Comparison of ENCODE assay signal across 8 mouse cellular contexts in genomic region chr7:81336432-81336786, GRCm38 (mm10). TPM values are rescaled to one million over a fixed set of nuclear protein-coding genes. Genes with fewer than 3 reads are reported as not detected.
DNase-seq lines count a peak whose midpoint lies in the region; ATAC-seq and TF ChIP-seq lines count a peak whose summit lies in the region.

No protein-coding gene starts in this region.

- peaks cover 5% of the 10 kb centered on the region; the same call in 1 of the 2 replicates for H3K36me3 ChIP-seq in thymus, adult 2 months (ENCODE audit: control insufficient read depth, insufficient read depth, low read length)

- peak; percentile 61 for ATAC-seq in megakaryocyte, adult 5-6 weeks (ENCODE audit: poor library complexity, severe bottlenecking)

- no peak overlapping the region for H3K4me3 ChIP-seq in thymus, adult 2 months (ENCODE audit: control insufficient read depth, insufficient read depth, low read length)

- H3K27ac ChIP-seq in thymus, adult 2 months (ENCODE audit: control insufficient read depth, insufficient read depth, low read length), result no peak overlapping the region

- DNase-seq in adrenal gland, adult 2 months, result peak; percentile 40
- no peak for DNase-seq in adrenal gland, postnatal 4 days (ENCODE audit: low spot score in 2 of 2)
- DNase-seq in thymus, adult 2 months, result peak; percentile 41
- no peak for DNase-seq in thymus, adult 18-20 months
- peak; percentile 62 for DNase-seq in gastrocnemius, postnatal 10 days
- DNase-seq in kidney, adult 9 months, result peak; percentile 65
- DNase-seq in thymus, postnatal 36 days, result peak; percentile 37 to 44

- WGBS in thymus, adult 2 months, result 74% methylated on average over 8 of the region's 8 CpGs

- no peak for TF ChIP-seq POLR2A in thymus, adult 2 months (IDR thresholded peaks at IDR 0.05; ENCODE audit: control insufficient read depth, extremely low read depth, insufficient read depth, low read length, poor library complexity)

- H3K27me3 ChIP-seq in thymus, adult 2 months (ENCODE audit: control insufficient read depth, insufficient read depth, low read length), result no peaks in the 10 kb centered on the region

- 0 out of 2 replicates have a peak, but pooled peaks have one; percentile 28 for TF ChIP-seq CTCF in thymus, adult 2 months (IDR thresholded peaks at IDR 0.05; ENCODE audit: borderline replicate concordance, control insufficient read depth, extremely low read depth, insufficient read depth, low read length, poor library complexity)

- no peaks in the 10 kb centered on the region for H3K4me1 ChIP-seq in thymus, adult 2 months (replicated peaks; ENCODE audit: control insufficient read depth, insufficient read depth, low read length)

RNA-seq across cellular contexts. Expression of gene Rps17, which starts 8.6 kb away (rescaled TPM):
- total RNA-seq in adrenal gland, adult 2 months (2021), result 1,000 to 10,000 TPM in 1 of 2 experiments, 100 to 1,000 TPM in 1; 944 to 1,235 TPM
- 351 and 362 TPM in 2 replicates for polyA plus RNA-seq in adrenal gland, adult 2 months (2012; rRNA removed)
- total RNA-seq in adrenal gland, postnatal 4 days (2021), result 1,000 to 10,000 TPM; 1,568 to 1,571 TPM
- polyA plus RNA-seq in thymus, adult 2 months (2012; rRNA removed), result 1,451 and 1,758 TPM in 2 replicates
- total RNA-seq in gastrocnemius, postnatal 10 days (2021), result 1,000 to 10,000 TPM; 1,068 to 1,095 TPM
- 1,953 and 2,112 TPM in 2 replicates for total RNA-seq in megakaryocyte, adult 5-6 weeks (2015)
- 2,159 and 2,431 TPM in 2 replicates for total RNA-seq in megakaryocyte, adult 5-6 weeks (2017)

Comparison
In these comparisons a context has a peak if more than half of its experiments do, and no peak if none do; other contexts are left out.
1. DNase-seq: peak in adrenal gland, adult 2 months (single experiment), thymus, adult 2 months (single experiment), gastrocnemius, postnatal 10 days (single experiment), kidney, adult 9 months (single experiment) and thymus, postnatal 36 days (2 of 2); none in adrenal gland, postnatal 4 days (0 of 2) and thymus, adult 18-20 months (0 of 2).